Mouse (Mus musculus): Measurements from ENCODE around the gene Acsl4.

Gene Acsl4

DNA sequence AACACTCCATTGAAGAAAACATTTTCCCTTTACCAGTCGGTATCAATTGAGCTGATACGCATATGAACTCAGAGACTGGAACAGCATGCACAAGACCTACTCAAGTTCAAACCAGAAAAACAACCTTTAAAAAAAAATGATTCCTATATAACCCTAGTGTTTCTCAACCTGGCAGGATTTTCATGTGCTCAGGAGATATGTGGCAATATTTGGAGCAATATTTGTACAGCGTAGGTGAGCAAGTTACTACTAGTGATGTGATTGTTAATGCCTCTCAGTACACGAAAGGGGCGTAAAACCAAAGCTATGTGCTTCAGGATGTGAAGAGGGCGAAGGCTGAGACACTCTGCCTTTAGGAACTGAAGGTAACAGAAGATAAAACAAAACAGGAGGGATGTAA lies 54.1 kb downstream of the Acsl4 start:
- no peak for DNase-seq

DNA sequence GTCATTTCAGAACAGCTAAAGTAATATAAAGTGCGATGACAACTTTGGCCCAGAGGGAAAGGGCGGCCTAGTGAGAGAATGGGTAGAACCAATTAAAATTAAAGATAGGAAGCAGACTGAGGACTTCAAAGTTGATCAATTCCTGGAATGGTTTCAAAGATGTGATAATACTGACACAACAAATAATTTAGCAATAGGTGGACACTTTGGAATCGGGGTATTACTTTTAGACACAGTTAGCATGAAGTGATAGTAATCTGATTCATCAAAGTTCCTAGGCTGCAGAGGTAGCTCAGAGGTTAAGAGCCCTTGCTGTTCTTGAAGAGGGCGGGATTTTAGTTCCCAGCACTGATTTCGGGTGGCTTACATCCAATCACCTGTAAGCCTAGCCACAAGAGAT lies 54.8 kb downstream of the Acsl4 start:
- no peak for DNase-seq

DNA sequence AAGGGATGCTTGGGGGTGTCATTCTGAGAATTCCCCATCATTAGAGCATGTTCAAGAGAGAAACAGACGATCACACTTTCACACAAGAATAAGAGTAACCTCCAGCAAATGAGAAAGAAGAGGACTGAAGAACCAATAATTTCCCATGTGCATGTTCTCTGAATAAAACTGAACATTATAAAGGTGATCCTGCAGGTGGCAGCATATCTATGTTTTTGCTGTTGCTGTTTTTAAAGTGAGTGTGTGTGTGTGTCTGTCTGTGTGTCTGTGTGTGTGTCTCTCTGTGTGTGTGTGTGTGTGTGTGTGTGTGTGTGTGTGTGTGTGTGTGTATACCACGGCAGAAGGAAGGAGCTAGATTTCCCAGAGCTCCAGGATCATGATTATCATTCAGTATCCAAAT lies 64.6 kb downstream of the Acsl4 start:
- no peak for DNase-seq

DNA sequence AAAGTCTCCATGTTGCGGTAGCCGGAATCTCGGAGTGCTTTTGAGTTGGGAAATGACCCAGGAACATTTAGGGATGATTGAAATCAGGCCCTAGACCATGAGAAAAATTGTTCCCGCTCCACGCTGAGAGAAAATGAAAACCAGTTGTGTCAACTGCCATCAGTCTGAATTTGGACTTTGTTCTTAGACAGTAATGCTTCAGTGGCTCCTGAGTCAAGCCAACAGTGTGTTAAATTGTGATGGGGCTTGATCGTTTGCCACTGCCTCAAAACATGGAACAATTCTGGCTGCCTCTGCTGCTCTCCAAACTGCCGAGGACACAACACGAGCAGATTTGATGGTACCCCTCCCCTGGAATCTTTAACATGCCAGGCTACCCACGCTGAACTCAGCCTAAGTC lies 74.2 kb downstream of the Acsl4 start:
- DNase-seq = no peak

DNA sequence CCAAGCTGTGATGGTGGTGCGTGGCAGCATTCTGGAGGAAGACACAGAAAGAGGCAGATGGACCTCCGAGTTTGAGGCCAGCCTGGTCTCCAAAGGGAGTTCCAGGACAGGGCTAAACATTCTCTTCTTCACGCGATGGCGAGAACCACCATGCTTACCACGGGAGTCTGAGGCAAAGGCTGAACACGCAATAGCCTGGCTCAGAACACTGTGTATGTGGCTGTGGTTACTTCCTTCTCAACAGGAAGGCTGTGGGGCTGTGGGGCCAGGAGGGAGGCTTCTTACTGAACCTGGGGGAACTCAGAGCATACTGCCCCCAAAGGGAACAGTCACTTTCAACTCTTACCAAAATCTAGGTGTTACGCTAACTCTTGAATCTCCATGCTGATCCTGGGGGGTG lies 75.1 kb downstream of the Acsl4 start:
- DNase-seq = no peak

DNA sequence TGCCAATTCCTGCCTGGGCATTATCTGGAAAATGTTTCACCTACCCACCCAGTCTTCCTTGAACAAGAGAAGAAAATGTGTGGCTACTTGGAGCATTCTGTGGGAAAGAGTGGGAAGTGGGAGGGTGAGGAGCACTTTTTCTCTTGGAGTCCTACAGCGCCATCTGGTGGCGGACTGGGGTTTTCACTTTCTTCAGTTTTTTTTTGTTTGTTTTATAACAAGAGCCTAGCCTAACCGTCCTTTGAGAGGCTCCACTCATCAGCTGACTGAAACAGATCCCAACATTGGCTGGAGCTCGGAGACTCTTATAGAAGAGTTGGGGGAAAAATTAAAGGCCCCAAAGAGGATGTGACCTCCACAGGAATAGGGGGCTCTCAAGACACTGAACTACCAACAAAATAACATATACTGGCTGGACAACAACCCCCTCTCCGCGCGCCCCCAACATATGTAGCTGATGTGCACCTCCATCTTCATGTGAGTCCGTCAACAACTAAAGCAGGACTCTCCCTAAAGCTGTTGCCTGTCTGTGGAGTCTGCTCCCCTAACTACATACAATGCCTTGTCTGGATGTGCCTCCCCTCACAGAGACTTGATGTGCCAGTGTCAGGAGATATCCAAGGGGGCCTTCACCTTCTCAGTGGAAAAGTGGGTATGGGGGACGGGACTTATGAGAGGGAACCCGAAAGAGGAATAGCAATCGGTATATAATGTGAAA lies 75.9 kb downstream of the Acsl4 start:
- peak; percentile 36 to 73 for DNase-seq

DNA sequence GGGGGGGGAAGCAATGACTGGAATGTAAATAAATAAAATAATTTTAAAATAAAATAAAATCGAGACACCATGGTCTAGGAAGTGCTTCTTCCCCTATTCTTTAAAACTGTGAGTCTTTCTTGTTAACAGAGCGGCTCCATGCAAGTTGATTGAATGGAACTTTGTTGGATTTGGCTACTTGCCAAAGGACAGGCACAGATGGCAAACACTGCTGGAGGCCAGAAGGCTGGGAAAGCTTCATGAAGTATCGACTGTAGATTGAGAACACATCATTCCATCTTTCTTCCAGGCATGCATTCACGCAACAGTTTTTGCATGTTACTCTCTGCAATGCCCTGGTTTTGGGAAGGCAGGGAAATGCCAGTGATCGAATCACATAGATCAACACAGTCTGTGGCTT lies 79.9 kb downstream of the Acsl4 start:
- no peak for DNase-seq

DNA sequence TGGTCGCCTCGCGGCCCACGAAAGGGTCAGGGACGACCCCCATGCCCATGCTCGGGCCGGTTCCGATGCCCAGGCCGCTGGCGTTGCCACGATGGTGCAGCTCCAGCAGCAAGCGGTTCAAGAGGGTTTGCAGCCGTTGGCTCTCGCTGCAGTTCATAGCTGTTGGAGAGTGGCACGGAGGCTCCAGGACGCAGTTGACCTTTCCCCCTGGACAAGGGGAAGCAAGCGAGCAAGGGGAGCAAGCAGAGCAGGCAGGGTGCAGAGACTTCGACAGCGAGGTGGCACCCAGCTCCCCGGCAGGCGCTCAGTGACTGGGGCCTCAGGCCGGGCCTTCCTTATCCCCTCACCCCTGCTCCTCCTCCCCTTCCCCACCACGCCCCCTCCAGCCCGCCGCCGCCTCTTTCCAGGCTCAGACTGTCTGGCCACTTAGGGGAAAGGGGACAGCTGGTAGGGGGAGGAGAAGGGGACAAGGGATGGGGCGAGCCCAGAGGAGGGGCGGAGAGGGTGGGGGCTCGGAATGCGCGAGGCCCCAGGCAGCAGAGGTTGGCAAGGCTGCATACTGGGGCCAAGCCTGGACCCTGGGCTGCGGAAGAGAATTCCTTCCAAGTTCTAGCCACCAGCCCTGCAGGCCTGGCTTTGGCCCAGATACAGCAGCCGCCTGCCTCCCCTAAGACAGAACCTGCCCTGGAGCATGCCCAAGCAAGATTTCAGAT lies 84.3 kb downstream of the Acsl4 start, which contains the start of gene Kcne1l:
Gene Kcne1l (minus strand): TSS at position 426 of the 713 bp plus-strand sequence.
- DNase-seq = peak in 1 of 2 experiments; percentile 17

DNA sequence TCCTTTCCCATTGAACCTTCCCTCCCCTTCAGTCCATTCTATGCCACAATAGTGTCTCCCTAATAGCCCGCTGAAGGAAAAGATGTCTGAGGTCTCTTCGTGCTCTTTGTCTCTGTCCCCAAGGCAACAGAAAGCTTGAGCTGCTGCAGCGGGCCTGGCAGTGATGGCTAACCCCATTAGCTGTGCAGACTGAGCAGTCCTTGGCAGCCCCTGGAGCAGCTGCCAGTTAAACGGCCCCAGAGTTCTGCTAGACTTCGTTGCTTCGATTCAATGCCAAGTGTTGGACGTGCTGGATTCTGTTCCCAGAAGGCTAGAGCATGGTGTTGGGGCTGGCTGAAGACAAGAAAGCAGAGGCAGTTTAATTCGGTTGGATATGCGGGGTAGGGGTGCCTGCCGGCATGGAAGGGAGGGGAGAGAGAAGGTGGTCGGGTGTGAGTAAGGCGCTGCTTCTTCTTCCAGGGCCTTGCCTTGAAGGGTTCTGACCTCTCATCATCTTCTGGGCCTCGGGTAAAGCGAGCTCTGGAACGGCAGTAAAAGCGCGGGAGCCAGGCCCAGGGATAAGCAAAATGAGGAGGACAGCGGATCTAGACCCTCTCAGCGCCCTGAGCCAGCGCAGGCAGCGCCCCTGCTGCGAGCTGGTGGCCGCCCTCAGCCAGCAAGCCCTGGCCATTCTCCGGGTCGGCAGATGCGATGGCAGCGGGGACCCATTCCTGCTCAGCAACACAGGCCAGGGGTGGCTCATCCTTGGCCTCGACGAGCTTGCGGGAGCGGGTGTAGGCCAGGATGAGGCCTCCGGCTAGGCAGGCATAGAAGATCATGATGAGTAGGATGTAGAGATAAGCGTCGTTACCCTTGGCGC lies 85.1 kb downstream of the Acsl4 start:
- no peak for DNase-seq

DNA sequence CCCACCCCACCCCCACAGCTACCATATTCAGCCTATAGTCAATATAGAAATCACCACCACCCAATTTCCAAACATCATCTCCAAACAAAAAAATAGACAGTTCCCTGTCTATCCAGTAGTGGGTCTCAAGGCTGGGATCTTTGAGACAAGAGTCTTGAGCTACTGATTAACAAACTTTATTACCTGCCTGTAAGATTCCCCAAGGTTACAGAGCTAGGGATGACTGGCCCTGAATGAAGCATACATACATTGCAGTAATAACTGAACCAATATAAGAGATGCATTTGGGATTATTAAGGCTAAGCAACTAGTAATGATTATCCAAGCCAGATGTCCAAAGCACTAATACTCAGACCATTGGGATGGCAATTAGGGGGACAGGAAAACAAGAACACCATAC lies 85.7 kb downstream of the Acsl4 start:
- no peak for DNase-seq

DNA sequence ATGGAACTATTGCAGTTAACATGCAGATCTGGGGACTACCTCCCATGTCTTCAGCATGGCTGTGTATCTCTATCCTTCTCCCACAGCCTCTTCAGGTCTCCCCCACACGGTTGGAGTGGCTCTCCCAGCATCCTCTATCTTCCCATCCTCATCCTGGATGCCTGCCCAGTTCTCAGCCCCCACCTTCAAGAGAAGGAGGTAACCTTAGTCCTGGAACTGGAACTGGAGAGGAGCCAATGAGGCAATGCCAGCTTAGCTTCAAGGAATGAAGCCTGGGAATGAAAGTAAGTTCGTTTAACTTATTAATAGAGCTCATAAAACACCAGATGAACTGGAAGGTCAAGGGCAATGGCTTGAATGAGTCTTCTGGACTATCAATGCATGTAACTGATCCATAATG lies 86.9 kb downstream of the Acsl4 start:
- no peak for DNase-seq

DNA sequence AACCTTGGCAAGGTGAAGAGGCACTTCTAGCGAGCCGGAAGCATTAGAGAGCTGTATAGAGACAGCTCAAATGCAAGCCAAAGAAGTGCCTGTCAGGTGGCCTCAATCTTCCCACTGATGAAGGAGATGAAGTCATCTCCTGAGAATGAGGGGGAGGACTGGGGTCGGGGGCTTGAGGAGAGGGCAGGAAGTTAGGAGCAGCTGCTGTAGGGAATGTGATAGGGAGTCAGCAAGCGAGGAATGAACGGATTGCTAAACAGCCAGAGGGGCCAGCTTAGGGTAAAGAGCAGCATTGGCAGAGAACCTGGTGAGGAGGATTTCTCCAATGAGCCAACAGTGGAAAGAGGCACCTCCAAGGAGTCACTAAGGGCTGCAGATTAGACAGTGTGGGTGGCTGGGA lies 104.4 kb downstream of the Acsl4 start:
- no peak for DNase-seq

DNA sequence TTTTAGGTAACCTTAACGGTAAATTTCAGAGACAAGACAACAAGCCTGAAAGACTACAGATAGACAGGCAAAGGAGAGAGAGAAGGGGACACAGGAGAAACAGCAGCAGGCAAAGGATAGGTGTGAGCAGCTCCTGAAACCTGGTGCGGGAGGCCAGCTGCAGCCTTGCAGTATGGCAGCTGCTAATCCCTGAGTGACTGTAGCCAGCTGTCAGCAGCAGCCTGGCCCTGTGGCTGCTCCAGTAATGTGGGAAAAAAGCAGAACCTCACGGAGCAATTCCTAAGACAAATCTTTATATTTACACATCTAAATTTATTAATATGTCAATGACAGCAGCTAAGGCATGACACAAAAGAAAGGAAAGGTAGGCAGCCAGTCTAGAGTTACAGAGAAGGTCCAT lies 113.8 kb downstream of the Acsl4 start:
- DNase-seq = no peak

DNA sequence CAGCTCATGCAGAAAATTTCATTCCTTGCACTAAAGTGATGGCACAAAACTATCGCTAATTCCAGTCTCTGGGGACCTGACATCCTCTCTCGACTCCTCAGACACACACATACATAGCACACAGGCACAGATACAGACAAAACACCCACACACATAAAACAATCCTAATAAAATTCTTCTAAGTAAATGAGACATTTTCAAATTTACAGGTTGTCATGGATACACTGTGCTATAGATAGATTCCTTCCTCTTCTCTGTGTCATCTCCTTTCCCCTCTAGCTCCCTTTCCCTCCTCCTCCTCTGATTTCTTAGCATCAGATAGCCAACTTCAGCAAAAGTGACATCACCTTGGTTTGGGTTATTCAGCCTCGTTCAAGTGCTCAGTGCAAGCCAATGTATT lies 114.3 kb downstream of the Acsl4 start:
- DNase-seq = no peak
